Comparison of ENCODE assay signal across 9 mouse cellular contexts in the genomic region with DNA sequence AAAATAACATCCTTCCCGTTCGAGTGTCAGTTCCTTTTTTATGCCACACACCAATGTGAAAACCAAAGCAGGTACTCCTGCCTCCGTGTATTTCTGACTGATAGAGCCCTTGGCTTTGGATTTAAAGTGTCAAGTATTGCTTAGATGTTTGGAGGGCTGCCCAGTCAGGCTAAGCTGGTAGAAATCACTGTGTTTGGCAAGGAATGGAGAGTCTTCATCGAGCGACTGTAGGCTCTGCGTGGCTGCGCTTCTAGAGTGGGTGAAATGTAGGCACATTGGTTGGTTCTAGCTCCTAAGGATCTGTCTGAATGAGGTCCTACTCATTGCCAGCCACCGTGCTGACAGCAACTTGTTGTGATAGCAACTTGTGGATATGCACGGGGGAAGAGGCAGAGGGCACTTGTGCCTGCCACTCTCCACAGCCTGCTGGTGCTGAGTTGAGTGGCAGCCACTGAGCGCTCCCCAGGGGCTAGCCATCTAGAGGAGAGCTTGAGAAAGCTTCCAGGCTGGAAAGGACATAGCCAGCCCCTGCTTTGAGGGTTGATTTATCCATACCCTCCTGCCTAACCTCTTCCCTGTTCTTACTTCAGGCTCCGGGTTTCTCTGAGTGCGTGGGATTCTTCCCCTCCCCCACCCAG.
A peak's percentile ranks its signal among the peaks of the same experiment; 100 is the strongest.
DNase-seq lines count a peak whose midpoint lies in the region; ATAC-seq lines count a peak whose summit lies in the region.
"Had no signal": no experiment of that assay in that cellular context is flagged by ENCODE, and none has a peak within 500 bp of the region (broad histone marks: within the 10 kb centered on the region; RNA-seq: fewer than 3 reads in every experiment).

No protein-coding gene starts in this region.

- H3K27me3 ChIP-seq in heart, embryonic 14.5 days (ENCODE audit: control insufficient read depth, insufficient read depth, low read length), result peaks cover 41% of the 10 kb centered on the region
- H3K27me3 ChIP-seq in neural tube, embryonic 11.5 days (ENCODE audit: control insufficient read depth, insufficient read depth, low read length), result no peaks in the 10 kb centered on the region

- H3K4me1 ChIP-seq in heart, embryonic 14.5 days (ENCODE audit: control insufficient read depth in 2 of 2, insufficient read depth in 2 of 2, low read length in 2 of 2), result peaks cover 8 to 10% of the 10 kb centered on the region in 2 experiments; a peak in 3 of 4 replicates
- no peaks in the 10 kb centered on the region; the same call in 1 of the 2 replicates for H3K4me1 ChIP-seq in neural tube, embryonic 11.5 days (ENCODE audit: control insufficient read depth, insufficient read depth, low read length)

- H3K27ac ChIP-seq in heart, embryonic 14.5 days (replicated peaks in 1 of 2; ENCODE audit: control insufficient read depth in 1 of 2, insufficient read depth in 1 of 2, low read depth in 2 of 2, low read length in 2 of 2), result no peak overlapping the region
- H3K27ac ChIP-seq in neural tube, embryonic 11.5 days (ENCODE audit: low read depth, low read length), result no peak overlapping the region
- H3K27ac ChIP-seq: kidney, postnatal 0 days had no signal

- H3K9me3 ChIP-seq in heart, embryonic 14.5 days (ENCODE audit: control insufficient read depth, low read length), result no peaks in the 10 kb centered on the region
- no peaks in the 10 kb centered on the region for H3K9me3 ChIP-seq in neural tube, embryonic 11.5 days (ENCODE audit: control insufficient read depth, low read length)

- intact Hi-C loops in heart, postnatal 36 days (cut with DNase I), result loop anchor here (5.0 kb wide), 1 partner anchor 45 kb away; no protein-coding TSS in a partner anchor

- H3K9ac ChIP-seq in heart, embryonic 14.5 days (ENCODE audit: low read length), result no peak overlapping the region
- no peak overlapping the region for H3K9ac ChIP-seq in neural tube, embryonic 11.5 days (ENCODE audit: low read length)

- ATAC-seq in heart, embryonic 14.5 days (ENCODE audit: insufficient number of reproducible peaks, insufficient read depth, low FRiP score, low read depth), result no peak
- ATAC-seq in neural tube, embryonic 11.5 days (ENCODE audit: insufficient read depth, low FRiP score, low TSS enrichment), result no peak

- peak overlapping the region; percentile 16 for H3K4me2 ChIP-seq in heart, embryonic 14.5 days (ENCODE audit: low read length)
- H3K4me2 ChIP-seq in neural tube, embryonic 11.5 days (ENCODE audit: low read depth), result no peak overlapping the region

- no peaks in the 10 kb centered on the region for H3K36me3 ChIP-seq in heart, embryonic 14.5 days (ENCODE audit: control insufficient read depth, insufficient read depth, low read length)
- no peaks in the 10 kb centered on the region for H3K36me3 ChIP-seq in neural tube, embryonic 11.5 days (ENCODE audit: control insufficient read depth, insufficient read depth, low read length)

- H3K4me3 ChIP-seq in heart, embryonic 14.5 days (ENCODE audit: control insufficient read depth in 1 of 2, insufficient read depth in 1 of 2, low read depth in 1 of 2, low read length in 2 of 2), result no peak overlapping the region
- no peak overlapping the region for H3K4me3 ChIP-seq in neural tube, embryonic 11.5 days (ENCODE audit: low read depth, low read length)

- 29% methylated on average over 12 of the region's 12 CpGs for WGBS in heart, embryonic 14.5 days
- 59% methylated on average over 11 of the region's 12 CpGs for WGBS in neural tube, embryonic 11.5 days

- peak; percentile 27 for DNase-seq in adrenal gland, adult 2 months
- DNase-seq in adrenal gland, adult 18-20 months (ENCODE audit: low spot score in 2 of 2), result no peak
- DNase-seq in heart, postnatal 36 days, result no peak
- peak; percentile 25 for DNase-seq in neural tube, embryonic 11.5 days (ENCODE audit: low spot score)
- DNase-seq in neural tube, embryonic 10.5 days (ENCODE audit: extremely low spot score, low spot score), result no peak
- DNase-seq in right cerebral cortex, postnatal 36 days (ENCODE audit: low spot score in 2 of 2), result peak; percentile 28 to 34
- DNase-seq in testis, postnatal 10 days (ENCODE audit: low spot score), result no peak

Comparison
In these comparisons a context has a peak if more than half of its experiments do, and no peak if none do; other contexts are left out.
1. DNase-seq: peak in adrenal gland, adult 2 months (single experiment), neural tube, embryonic 11.5 days (single experiment) and right cerebral cortex, postnatal 36 days (2 of 2); none in adrenal gland, adult 18-20 months (0 of 2), heart, postnatal 36 days (0 of 2), neural tube, embryonic 10.5 days (single experiment) and testis, postnatal 10 days (single experiment).